Mouse (Mus musculus): Measurements from ENCODE around the gene Iqgap2.

DNA sequence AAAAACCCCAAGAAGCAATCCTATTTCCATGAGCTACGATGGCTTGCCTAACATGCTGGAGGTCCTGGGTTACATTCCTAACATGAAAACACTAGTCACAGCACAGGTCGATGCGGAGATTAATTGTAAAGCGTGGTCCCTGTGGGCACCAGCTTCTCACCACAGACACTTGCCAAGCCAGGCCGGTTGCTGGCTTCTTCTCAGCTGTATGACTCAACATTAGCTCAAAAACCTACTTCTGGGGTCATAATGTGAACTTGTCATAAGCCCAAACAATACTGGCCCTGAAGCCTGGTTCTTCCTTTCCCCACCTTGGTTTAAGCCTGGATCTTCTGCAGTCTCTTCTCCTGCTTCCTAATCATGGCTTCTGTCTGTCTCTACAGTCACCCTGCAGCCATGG is 306.8 kb downstream of the Iqgap2 start:
- TF ChIP-seq GATA1 (IDR thresholded peaks at IDR 0.05; ENCODE audit: low read length) (no peak), TAL1 (IDR thresholded peaks at IDR 0.05; ENCODE audit: low read length) (no peak)
